Mouse (Mus musculus) hindbrain, embryonic 11.5 days (tissue): ENCODE results near the gene Kdm3a. TPM values are rescaled to one million over a fixed set of nuclear protein-coding genes. Genes with fewer than 3 reads are reported as not detected.

Experiments
- ATAC-seq: fragments of 200-750 bp; cut with Nextera tagmentation; 2 replicates; pipeline ENCODE4 v1.8.0; 2017; ENCODE audit warnings: mild to moderate bottlenecking, moderate TSS enrichment, moderate library complexity; ENCODE audit not compliant: low FRiP score
- DNase-seq: peaks from one replicate; pipeline ENCODE4 v3.0.0-alpha.2; 2015; ENCODE audit warnings: low spot score
- H3K27ac ChIP-seq: fragments of 300-500 bp; sonication (generic); 2 replicates; pipeline ENCODE4 v1.5.1; 2014; ENCODE audit warnings: mild to moderate bottlenecking, low read depth, low read length
- H3K27me3 ChIP-seq: fragments of 300-500 bp; sonication (generic); 2 replicates; pipeline ENCODE4 v1.6.1; 2014; ENCODE audit warnings: mild to moderate bottlenecking, low read length, moderate library complexity, mixed read lengths; ENCODE audit not compliant: control insufficient read depth, insufficient read depth
- H3K36me3 ChIP-seq: fragments of 300-500 bp; sonication (generic); 2 replicates; pipeline ENCODE4 v1.6.1; 2014; ENCODE audit warnings: mild to moderate bottlenecking, low read length, moderate library complexity, mixed read lengths; ENCODE audit not compliant: control insufficient read depth, insufficient read depth
- H3K4me1 ChIP-seq: fragments of 300-500 bp; sonication (generic); replicated peaks from 2 replicates; pipeline ENCODE4 v1.6.1; 2014; ENCODE audit warnings: low read length, mixed read lengths; ENCODE audit not compliant: control insufficient read depth, insufficient read depth
- H3K4me2 ChIP-seq: fragments of 300-500 bp; sonication (generic); replicated peaks from 2 replicates; pipeline ENCODE4 v1.6.1; 2014; ENCODE audit warnings: mild to moderate bottlenecking, low read depth, low read length
- H3K4me3 ChIP-seq: fragments of 300-500 bp; sonication (generic); 2 replicates; pipeline ENCODE4 v1.5.1; 2014; ENCODE audit warnings: low read depth, low read length
- H3K9ac ChIP-seq: fragments of 300-500 bp; sonication (generic); 2 replicates; pipeline ENCODE4 v1.6.1; 2014; ENCODE audit warnings: low read depth, low read length
- H3K9me3 ChIP-seq: fragments of 300-500 bp; sonication (generic); 2 replicates; pipeline ENCODE4 v1.6.1; 2016; ENCODE audit warnings: low read length; ENCODE audit not compliant: control insufficient read depth
- WGBS: fragments of 180-500 bp; shearing (Covaris S2); extraction: QIAGEN DNeasy Blood & Tissue Kit; methylation state at CpG from one replicate; pipeline ENCODE4 v1.1.7; 2014; 5-methylcytosine and 5-hydroxymethylcytosine counted together
- polyA plus RNA-seq: library from polyadenylated mRNA; unstranded; fragments of >200 nt; fragmentation: Nextera tagmentation; extraction: Ambion mirVana; gene quantifications from 2 replicates; pipeline ENCODE4 v1.2.1, GENCODE M21; 2014

The Kdm3a gene
- polyA plus RNA-seq, 1 experiment from 2014 or later: 69.8 TPM

GRCm38 (mm10) chr6:71568616-71569015, 64.2 kb downstream of the Kdm3a start:
- ATAC-seq (no peak), DNase-seq (no peak)

GRCm38 (mm10) chr6:71556826-71557225, 76.0 kb downstream of the Kdm3a start:
- Histone ChIP-seq H3K4me3 (no peak overlapping the region), H3K9me3 (no peaks in the 10 kb centered on the region), H3K27ac (no peak overlapping the region), H3K4me1 (no peaks in the 10 kb centered on the region), H3K27me3 (no peaks in the 10 kb centered on the region), H3K4me2 (no peak overlapping the region), H3K9ac (no peak overlapping the region), H3K36me3 (no peaks in the 10 kb centered on the region)
- no peak for DNase-seq
- no peak for ATAC-seq
- WGBS: 93% methylated on average over 2 of the region's 2 CpGs

More at GRCm38 (mm10) chr6:71568616-71569015, 64.2 kb downstream of the Kdm3a start:
- no peak overlapping the region for H3K9ac ChIP-seq
- H3K27me3 ChIP-seq: no peaks in the 10 kb centered on the region
- 89% methylated on average over 3 of the region's 3 CpGs for WGBS
- H3K4me2 ChIP-seq: no peak overlapping the region
- H3K27ac ChIP-seq: no peak overlapping the region
- H3K4me1 ChIP-seq: no peaks in the 10 kb centered on the region
- H3K9me3 ChIP-seq: no peaks in the 10 kb centered on the region
- H3K4me3 ChIP-seq: no peak overlapping the region
- no peaks in the 10 kb centered on the region for H3K36me3 ChIP-seq

- Histone ChIP-seq H3K4me2 (no peak overlapping the region), H3K27me3 (no peaks in the 10 kb centered on the region), H3K4me3 (no peak overlapping the region), H3K9ac (no peak overlapping the region), H3K27ac (no peak overlapping the region), H3K4me1 (no peaks in the 10 kb centered on the region), H3K36me3 (no peaks in the 10 kb centered on the region), H3K9me3 (no peaks in the 10 kb centered on the region)
- ATAC-seq: no peak
- 96% methylated on average over 2 of the region's 2 CpGs for WGBS
- no peak for DNase-seq
Measured at GRCm38 (mm10) chr6:71555507-71555951, 77.3 kb downstream of the Kdm3a start.

GRCm38 (mm10) chr6:71543686-71544499, 88.9 kb downstream of the Kdm3a start, which contains the start of gene Chmp3:
TSS of gene Chmp3 (plus strand) at chr6:71543797.
- Histone ChIP-seq H3K27me3 (no peaks in the 10 kb centered on the region), H3K36me3 (no peaks in the 10 kb centered on the region), H3K9ac (peak within 1 kb of the TSS; percentile 96), H3K4me1 (no peaks in the 10 kb centered on the region), H3K4me2 (peak within 1 kb of the TSS; percentile 50), H3K4me3 (peak within 1 kb of the TSS; percentile 83), H3K9me3 (no peaks in the 10 kb centered on the region), H3K27ac (peak within 1 kb of the TSS; percentile 98)
- ATAC-seq (peak; percentile 98), DNase-seq (peak; percentile 96)
- WGBS: under 1% methylated on average over 55 of the region's 59 CpGs

Other genes with a start within 250 kb of the Kdm3a start
- gene Rmnd5a, start 192.4 kb downstream of the Kdm3a start, polyA plus RNA-seq: 7.1 and 10.6 TPM in 2 replicates
- gene Rnf103, start 139.1 kb downstream of the Kdm3a start, polyA plus RNA-seq: 18.8 and 19.5 TPM in 2 replicates
- 53.2 and 57.7 TPM in 2 replicates for gene Chmp3, start 89.2 kb downstream of the Kdm3a start, polyA plus RNA-seq
- 75.3 and 87.5 TPM in 2 replicates for gene Reep1, start 74.6 kb upstream of the Kdm3a start, polyA plus RNA-seq
- gene Mrpl35, start 194.0 kb upstream of the Kdm3a start, polyA plus RNA-seq: 58.4 and 63.3 TPM in 2 replicates
- 186 and 202 TPM in 2 replicates for gene Immt, start 198.3 kb upstream of the Kdm3a start, polyA plus RNA-seq